Mouse (Mus musculus): ENCODE measurements around the gene Uck2. TPM values are rescaled to one million over a fixed set of nuclear protein-coding genes. Genes with fewer than 3 reads are reported as not detected.

The Uck2 gene
- total RNA-seq, 2 experiments from 2014 or later: 54.7 to 59.7 TPM

DNA sequence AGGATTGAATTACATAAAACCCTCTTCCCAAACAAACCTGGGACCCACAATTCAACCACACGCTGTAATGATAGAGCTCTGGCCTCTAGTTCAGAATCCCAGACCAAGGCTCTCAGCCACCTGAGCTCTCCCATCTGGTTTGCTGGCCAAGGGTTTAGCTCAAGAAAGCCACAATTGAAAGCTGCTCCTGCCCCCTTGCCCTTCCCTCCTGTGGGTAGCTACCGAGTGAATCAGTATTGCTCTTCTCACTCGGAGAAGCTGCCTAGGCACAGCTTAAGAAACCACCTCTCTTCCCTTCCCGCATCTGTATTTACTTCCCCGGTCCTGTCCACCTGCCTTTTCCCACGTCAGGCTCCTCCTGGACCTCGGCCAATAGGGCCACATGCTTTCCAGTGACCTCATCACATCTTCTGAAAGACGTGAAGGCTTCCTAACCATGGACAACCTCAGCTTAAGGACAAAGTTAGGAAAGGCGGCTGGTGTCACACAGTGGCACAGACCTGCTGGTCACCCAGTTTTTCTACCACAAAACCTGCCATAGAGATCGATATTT is 22.6 kb downstream of the Uck2 start:
- intact Hi-C loops (cut with DNase I): no loop called here
- no peak for DNase-seq (ENCODE audit: low spot score)

- intact Hi-C loops (cut with DNase I): no loop called here
- DNase-seq (ENCODE audit: low spot score): no peak
These were observed 23.4 kb downstream of the Uck2 start for GRCm38 (mm10) chr1:167261750-167262149.

DNA sequence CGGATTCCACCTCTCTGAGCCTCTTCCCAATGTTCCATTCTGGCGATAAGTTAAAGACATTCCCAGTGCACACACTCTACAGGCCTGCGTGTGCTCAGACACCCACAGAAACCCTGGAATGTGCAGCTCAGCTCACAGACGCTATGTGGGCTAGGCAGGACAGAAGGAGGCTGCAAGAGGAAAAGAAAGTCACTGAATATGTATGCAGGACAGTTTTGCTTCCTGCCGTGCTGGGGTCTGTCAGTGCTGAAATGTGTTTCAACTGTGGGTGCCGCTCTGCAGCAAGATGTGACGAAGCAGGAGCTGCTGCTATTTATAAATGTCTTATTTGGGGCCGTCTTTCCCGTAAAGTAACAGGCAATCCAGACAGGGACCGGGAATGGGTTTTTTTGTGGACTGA is 25.4 kb downstream of the Uck2 start:
- intact Hi-C loops (cut with DNase I): no loop called here
- no peak for DNase-seq (ENCODE audit: low spot score)

DNA sequence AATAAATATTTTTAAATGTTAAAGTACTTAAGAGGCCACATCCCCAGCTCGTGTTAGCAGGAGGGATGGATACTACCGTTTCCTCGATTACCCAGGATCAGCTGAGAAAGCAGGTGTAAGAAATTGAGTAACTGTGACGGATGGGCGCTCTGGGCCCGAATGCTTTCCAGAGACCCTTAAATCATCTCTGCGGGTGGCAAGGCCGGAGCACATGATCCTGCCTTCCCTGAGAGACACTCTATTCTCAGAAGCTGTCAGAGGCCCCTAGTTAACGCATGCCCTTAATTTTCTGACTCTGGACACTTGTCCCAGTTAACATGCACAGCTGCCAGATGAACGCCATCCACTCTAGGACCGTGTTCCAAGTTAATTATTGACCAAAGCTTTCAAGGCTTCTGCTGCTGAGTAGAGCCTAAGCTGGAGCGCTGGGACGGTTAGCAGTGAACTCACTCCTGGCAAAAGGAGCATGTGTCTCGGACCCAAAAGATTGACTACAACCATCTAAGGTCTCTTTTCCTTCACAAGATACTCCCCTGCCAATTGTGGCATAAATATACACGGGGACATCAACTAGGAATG is 28.3 kb downstream of the Uck2 start:
- intact Hi-C loops (cut with DNase I): no loop called here
- no peak for DNase-seq (ENCODE audit: low spot score)

GRCm38 (mm10) chr1:167253579-167253978 is 31.5 kb downstream of the Uck2 start:
- no peak for DNase-seq (ENCODE audit: low spot score)
- intact Hi-C loops (cut with DNase I): no loop called here

DNA sequence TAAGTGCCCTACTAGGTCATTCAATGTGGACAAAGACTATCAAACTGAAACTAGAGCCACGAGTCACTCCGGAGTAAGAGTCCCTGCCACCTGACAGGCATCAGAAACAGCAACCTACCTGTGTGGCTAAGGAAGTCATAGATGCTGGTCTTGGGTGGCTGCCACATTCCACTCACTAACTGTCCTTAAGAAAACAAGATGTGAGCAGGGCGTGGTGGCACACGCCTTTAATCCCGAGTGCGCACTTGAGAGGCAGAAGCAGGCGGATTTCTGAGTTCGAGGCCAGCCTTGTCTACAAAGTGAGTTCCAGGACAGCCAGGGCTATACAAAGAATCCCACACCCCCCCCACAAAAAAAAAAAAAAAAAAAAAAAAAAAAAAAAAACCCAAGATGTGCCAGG is 35.2 kb downstream of the Uck2 start:
- DNase-seq (ENCODE audit: low spot score): no peak
- intact Hi-C loops (cut with DNase I): no loop called here

GRCm38 (mm10) chr1:167249252-167249651 is 35.9 kb downstream of the Uck2 start:
- no peak for DNase-seq (ENCODE audit: low spot score)
- intact Hi-C loops (cut with DNase I): no loop called here

GRCm38 (mm10) chr1:167247886-167248285 is 37.2 kb downstream of the Uck2 start:
- intact Hi-C loops (cut with DNase I): no loop called here
- DNase-seq (ENCODE audit: low spot score): no peak

- DNase-seq (ENCODE audit: low spot score): peak; percentile 39
These were observed 38.1 kb downstream of the Uck2 start for GRCm38 (mm10) chr1:167246976-167247375.

GRCm38 (mm10) chr1:167246275-167246674 is 38.8 kb downstream of the Uck2 start:
- intact Hi-C loops (cut with DNase I): no loop called here
- DNase-seq (ENCODE audit: low spot score): no peak

More at GRCm38 (mm10) chr1:167246976-167247375, 38.1 kb downstream of the Uck2 start:
- intact Hi-C loops (cut with DNase I): no loop called here

GRCm38 (mm10) chr1:167245180-167245641 is 39.9 kb downstream of the Uck2 start:
- intact Hi-C loops (cut with DNase I): no loop called here
- no peak for DNase-seq (ENCODE audit: low spot score)

- intact Hi-C loops (cut with DNase I): loop anchor here (5.0 kb wide), 1 partner anchor 40 kb away; no protein-coding TSS in a partner anchor
- DNase-seq (ENCODE audit: low spot score): no peak
These were observed 42.9 kb downstream of the Uck2 start for GRCm38 (mm10) chr1:167242191-167242681.

GRCm38 (mm10) chr1:167241487-167241886 is 43.6 kb downstream of the Uck2 start:
- intact Hi-C loops (cut with DNase I): loop anchor here (5.0 kb wide), 1 partner anchor 41 kb away; no protein-coding TSS in a partner anchor
- DNase-seq (ENCODE audit: low spot score): no peak

- intact Hi-C loops (cut with DNase I): loop anchor here (5.0 kb wide), 1 partner anchor 42 kb away; no protein-coding TSS in a partner anchor
- DNase-seq (ENCODE audit: low spot score): no peak
These were observed 44.8 kb downstream of the Uck2 start for GRCm38 (mm10) chr1:167240361-167240760.

DNA sequence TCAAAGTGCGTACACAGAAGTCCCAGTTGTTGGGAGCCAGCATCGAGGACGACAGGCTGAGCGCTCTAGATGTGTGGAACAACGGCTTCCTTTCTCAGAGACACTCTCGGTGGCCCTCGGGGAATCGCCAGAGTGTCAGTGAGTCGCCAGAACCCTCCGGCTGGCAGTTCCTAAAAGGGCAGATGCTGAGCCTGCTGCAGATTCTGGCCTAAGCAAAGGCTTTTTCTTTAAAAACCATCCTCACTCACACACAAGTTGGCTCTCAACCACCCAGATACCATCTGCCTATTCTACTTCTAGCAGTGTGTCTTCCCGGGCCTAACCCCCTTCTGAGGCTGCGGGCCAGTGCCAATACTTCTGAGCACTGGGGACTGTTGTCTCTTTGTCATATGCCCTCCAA is 45.2 kb downstream of the Uck2 start:
- intact Hi-C loops (cut with DNase I): loop anchor here (5.0 kb wide), 1 partner anchor 42 kb away; no protein-coding TSS in a partner anchor
- DNase-seq (ENCODE audit: low spot score): no peak

DNA sequence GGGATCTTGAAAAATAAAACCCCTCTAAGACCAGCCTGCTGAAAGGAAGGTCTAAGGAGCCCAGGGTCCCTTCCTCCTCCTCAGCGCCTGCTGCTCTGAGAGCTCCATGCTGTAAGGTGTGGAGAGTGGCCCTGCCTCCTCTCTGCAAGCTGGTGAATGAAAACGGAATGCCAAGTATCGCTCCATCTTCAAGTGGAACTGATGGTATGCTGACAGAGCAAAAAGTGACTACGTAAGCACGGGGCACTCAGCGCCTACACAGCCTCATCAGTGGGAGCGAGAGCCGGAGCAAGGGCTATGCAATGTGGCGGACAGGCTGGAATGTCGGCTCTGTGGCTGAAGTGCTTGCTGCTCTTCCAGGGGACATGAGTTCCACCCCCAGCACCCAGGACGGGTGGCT is 47.3 kb downstream of the Uck2 start:
- intact Hi-C loops (cut with DNase I): no loop called here
- no peak for DNase-seq (ENCODE audit: low spot score)

DNA sequence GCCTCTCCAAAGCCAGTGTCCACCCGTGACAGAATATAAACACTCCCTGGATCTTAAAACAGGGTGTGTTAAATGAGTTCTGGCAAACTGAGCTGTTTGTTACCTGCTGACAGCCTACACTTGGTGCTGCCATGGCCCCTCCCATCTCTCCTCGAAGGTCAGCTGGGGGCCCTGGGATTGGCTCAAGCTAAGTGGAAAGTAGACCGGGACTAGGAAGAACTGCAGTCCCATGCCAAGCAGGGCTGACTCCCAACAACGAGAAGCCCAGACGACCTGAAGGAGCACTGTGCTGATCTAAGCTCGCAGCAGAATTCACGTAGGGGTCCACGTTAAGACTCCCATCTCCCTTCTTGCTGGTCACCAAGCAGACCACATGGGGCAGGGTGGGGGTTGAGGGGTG is 48.3 kb downstream of the Uck2 start:
- no peak for DNase-seq (ENCODE audit: low spot score)
- intact Hi-C loops (cut with DNase I): no loop called here

GRCm38 (mm10) chr1:167234344-167234743 is 50.8 kb downstream of the Uck2 start:
- DNase-seq (ENCODE audit: low spot score): no peak
- intact Hi-C loops (cut with DNase I): no loop called here

- no peak for DNase-seq (ENCODE audit: low spot score)
- intact Hi-C loops (cut with DNase I): no loop called here
These were observed 52.2 kb downstream of the Uck2 start for GRCm38 (mm10) chr1:167232918-167233317.

- DNase-seq (ENCODE audit: low spot score): no peak
- intact Hi-C loops (cut with DNase I): no loop called here
These were observed 53.4 kb downstream of the Uck2 start for GRCm38 (mm10) chr1:167231612-167232283.
